Mouse (Mus musculus) forebrain, embryonic 15.5 days (tissue): ENCODE measurements at regions not wholly inside any gene's neighbourhood (a gene's known extent, or its start where the extent isn't known, plus 50 kb on each side); places are given as distances from the start of the nearest gene placed in this dataset.

Experiments used
- ATAC-seq: fragments of 200-750 bp; cut with Nextera tagmentation; replicated peaks from 2 replicates; pipeline ENCODE4 v1.8.0; 2017; ENCODE audit warnings: mild to moderate bottlenecking, moderate TSS enrichment, moderate library complexity
- H3K27ac ChIP-seq: fragments of 300-500 bp; sonication (generic); replicated peaks from 2 replicates; pipeline ENCODE4 v1.5.1; 2015; ENCODE audit warnings: mild to moderate bottlenecking, inconsistent platforms
- H3K27me3 ChIP-seq: fragments of 300-500 bp; sonication (generic); 2 replicates; pipeline ENCODE4 v1.6.1; 2015; ENCODE audit warnings: inconsistent platforms
- H3K36me3 ChIP-seq: fragments of 300-500 bp; sonication (generic); 2 replicates; pipeline ENCODE4 v1.6.1; 2015; ENCODE audit warnings: mild to moderate bottlenecking, inconsistent platforms
- H3K4me1 ChIP-seq: fragments of 300-500 bp; sonication (generic); 2 replicates; pipeline ENCODE4 v1.6.1; 2015; ENCODE audit warnings: inconsistent platforms
- H3K4me2 ChIP-seq: fragments of 300-500 bp; sonication (generic); replicated peaks from 2 replicates; pipeline ENCODE4 v1.6.1; 2015; ENCODE audit warnings: mild to moderate bottlenecking, inconsistent platforms
- H3K4me3 ChIP-seq: fragments of 300-500 bp; sonication (generic); 2 replicates; pipeline ENCODE4 v1.5.1; 2015; ENCODE audit warnings: mild to moderate bottlenecking, inconsistent platforms
- H3K9ac ChIP-seq: fragments of 300-500 bp; sonication (generic); replicated peaks from 2 replicates; pipeline ENCODE4 v1.6.1; 2015; ENCODE audit warnings: mild to moderate bottlenecking, inconsistent platforms
- H3K9me3 ChIP-seq: fragments of 300-500 bp; sonication (generic); 2 replicates; pipeline ENCODE4 v1.6.1; 2016; ENCODE audit warnings: inconsistent platforms
- WGBS: fragments of 180-500 bp; shearing (Covaris S2); methylation state at CpG from one replicate; pipeline ENCODE4 v1.1.7; 2015; ENCODE audit warnings: mixed read lengths; 5-methylcytosine and 5-hydroxymethylcytosine counted together

DNA sequence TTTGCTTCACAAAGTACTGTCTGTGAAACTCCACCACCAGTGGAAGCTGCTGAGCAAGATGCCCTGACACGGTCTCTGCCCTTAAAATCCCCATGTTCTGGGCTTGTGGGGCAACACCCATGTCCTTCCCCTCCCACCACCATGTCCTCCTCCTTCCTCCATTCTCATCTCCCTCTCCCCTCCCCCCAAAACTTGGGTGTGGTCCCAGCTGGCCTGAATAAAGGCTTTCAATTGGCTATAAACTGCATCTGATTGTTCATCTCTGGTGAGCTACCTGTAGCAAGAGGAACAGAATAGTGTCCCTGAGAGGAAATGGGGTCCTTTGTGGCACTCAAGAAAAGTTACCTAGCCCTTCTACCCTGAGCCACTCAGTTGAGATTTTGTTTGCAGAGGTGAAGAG lies 91.8 kb downstream of the Slc16a9 start:
- WGBS, result 97% methylated on average over 1 of the region's 1 CpGs
- Histone ChIP-seq H3K4me2 (no peak overlapping the region), H3K27me3 (no peaks in the 10 kb centered on the region), H3K4me3 (no peak overlapping the region), H3K27ac (no peak overlapping the region), H3K36me3 (no peaks in the 10 kb centered on the region), H3K4me1 (no peaks in the 10 kb centered on the region), H3K9ac (no peak overlapping the region), H3K9me3 (no peaks in the 10 kb centered on the region)
- no peak for ATAC-seq

DNA sequence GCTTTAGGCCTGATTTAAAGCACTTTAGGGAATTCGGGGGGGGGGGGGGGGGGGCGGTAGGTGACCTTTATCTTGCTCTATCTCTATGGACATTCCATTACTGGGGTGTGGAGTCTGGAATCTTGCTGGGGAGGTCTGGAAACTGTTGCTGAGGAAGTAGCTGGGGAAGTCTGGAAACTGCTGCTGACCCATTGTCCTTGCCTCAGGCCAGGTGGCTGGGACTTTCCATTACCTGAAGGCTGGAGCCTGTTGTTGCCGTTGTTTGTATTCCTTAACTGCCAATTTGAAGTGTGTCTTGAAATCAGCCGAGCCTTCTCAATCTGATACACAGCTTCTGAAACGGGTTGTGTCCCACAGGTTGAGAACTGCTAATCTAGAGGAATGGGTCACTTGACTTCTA lies 80.9 kb upstream of the Fam13c start:
- WGBS, result 84% methylated on average over 5 of the region's 5 CpGs
- no peaks in the 10 kb centered on the region for H3K36me3 ChIP-seq
- no peak overlapping the region for H3K9ac ChIP-seq
- no peaks in the 10 kb centered on the region for H3K27me3 ChIP-seq
- H3K27ac ChIP-seq, result no peak overlapping the region
- no peaks in the 10 kb centered on the region for H3K4me1 ChIP-seq
- no peak for ATAC-seq
- no peak overlapping the region for H3K4me3 ChIP-seq
- no peaks in the 10 kb centered on the region for H3K9me3 ChIP-seq
- H3K4me2 ChIP-seq, result no peak overlapping the region

DNA sequence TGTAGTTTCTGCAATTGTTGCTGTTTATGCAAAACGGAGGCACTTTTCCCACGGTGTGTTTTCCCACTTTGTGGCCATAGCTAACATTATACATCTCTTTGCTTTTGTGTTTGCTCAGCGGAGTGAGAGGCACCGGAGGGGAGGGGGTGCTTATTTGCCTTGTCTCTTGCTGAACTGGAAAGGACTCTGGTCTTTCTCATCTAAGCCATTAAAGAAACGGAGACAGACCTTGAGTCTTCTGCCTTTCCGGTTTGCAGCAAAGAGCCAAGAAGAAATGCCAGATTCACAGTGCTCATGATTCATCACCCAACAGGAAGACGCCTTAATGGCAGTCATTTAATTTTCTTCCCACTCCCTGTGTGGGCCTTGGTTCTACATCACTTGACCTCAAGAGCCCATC lies 80.4 kb upstream of the Fam13c start:
- Histone ChIP-seq H3K4me3 (no peak overlapping the region), H3K4me2 (no peak overlapping the region), H3K4me1 (no peaks in the 10 kb centered on the region), H3K27ac (no peak overlapping the region), H3K9ac (no peak overlapping the region), H3K36me3 (no peaks in the 10 kb centered on the region), H3K9me3 (no peaks in the 10 kb centered on the region), H3K27me3 (no peaks in the 10 kb centered on the region)
- 62% methylated on average over 7 of the region's 7 CpGs for WGBS
- ATAC-seq, result no peak

DNA sequence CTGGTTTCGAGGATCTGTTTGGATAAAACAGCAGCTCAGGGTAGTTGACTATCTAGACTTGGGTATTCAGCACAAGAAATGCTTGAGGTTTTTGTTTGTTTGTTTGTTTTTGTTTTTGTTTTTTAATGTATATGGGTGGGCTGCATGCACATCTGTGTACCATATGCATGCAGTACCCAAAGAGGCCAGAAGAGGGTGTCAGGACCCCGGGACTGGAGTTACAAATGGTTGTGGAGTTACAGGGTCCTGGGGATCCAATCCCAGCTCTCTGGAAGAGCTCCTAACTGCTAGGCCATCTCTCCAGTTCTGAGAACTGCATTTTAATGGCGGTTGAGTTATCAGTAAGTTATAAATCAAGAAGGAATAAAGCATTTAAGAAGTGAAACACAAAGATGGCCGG lies 77.2 kb upstream of the Fam13c start:
- ATAC-seq, result no peak
- 77% methylated on average over 4 of the region's 4 CpGs for WGBS
- H3K27ac ChIP-seq, result no peak overlapping the region
- H3K4me1 ChIP-seq, result no peaks in the 10 kb centered on the region
- no peaks in the 10 kb centered on the region for H3K27me3 ChIP-seq
- no peak overlapping the region for H3K9ac ChIP-seq
- no peak overlapping the region for H3K4me3 ChIP-seq
- no peaks in the 10 kb centered on the region for H3K36me3 ChIP-seq
- H3K4me2 ChIP-seq, result no peak overlapping the region
- H3K9me3 ChIP-seq, result no peaks in the 10 kb centered on the region

DNA sequence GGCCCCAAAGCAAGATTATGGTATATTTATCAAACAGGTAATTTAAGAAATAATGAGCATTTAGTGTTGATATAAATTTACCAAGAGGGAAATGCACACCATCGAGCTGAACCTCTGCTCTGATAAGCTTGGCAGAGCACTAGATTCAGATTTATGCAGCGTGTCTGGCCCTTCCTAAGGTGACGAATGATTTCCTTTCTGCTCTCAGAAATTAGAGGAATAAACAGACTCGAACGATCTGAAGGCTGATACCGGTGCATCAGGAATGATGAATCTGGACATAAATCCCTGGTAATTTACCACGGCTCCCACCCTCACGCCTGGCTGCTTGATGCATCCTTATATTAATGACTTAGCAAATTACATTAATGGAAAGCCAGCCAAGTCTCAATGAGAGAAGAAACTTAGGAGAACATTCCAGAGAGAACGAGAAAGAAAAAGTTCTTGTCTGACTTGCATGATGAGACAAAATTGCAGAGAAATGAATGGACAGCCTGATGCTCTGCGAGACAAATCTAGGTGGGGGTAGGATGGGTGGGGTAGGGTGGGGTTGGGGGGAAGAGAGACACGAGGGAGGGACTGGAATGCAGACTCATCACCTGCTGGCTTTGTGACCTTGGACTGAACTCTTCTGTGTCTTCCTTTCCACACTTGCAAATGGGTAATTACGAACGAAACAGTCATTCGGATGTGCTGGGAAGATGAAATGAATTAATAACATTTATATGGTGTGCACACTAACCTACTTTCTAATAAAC lies 75.9 kb upstream of the Fam13c start:
- WGBS, result 72% methylated on average over 14 of the region's 14 CpGs
- Histone ChIP-seq H3K36me3 (no peaks in the 10 kb centered on the region), H3K4me1 (peaks cover 2% of the 10 kb centered on the region; the same call in 1 of the 2 replicates), H3K27ac (no peak overlapping the region), H3K4me3 (no peak overlapping the region), H3K4me2 (no peak overlapping the region), H3K9ac (no peak overlapping the region), H3K9me3 (no peaks in the 10 kb centered on the region), H3K27me3 (no peaks in the 10 kb centered on the region)
- no peak for ATAC-seq

DNA sequence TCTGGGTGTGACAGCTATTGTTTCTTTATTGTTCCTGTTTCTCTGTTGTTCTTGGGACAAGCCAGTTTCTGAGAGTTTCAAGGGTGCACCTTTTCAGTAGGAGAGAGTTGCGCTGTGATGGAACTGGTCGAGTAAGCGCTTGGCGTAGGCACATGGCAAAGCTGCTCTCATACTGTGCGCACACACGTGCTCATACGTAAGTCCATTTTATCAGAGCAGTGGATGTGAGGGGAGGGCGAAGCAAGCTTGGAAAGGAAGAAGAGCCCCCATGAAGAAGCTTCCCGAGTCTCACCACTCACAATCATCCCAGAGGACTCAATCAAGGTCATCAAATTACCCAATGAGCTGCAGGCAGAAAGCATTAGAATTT lies 75.3 kb upstream of the Fam13c start:
- Histone ChIP-seq H3K4me2 (no peak overlapping the region), H3K27me3 (no peaks in the 10 kb centered on the region), H3K36me3 (no peaks in the 10 kb centered on the region), H3K27ac (no peak overlapping the region), H3K9ac (no peak overlapping the region), H3K4me1 (peaks cover 2% of the 10 kb centered on the region; the same call in 1 of the 2 replicates), H3K9me3 (no peaks in the 10 kb centered on the region), H3K4me3 (no peak overlapping the region)
- no peak for ATAC-seq
- 89% methylated on average over 9 of the region's 9 CpGs for WGBS

DNA sequence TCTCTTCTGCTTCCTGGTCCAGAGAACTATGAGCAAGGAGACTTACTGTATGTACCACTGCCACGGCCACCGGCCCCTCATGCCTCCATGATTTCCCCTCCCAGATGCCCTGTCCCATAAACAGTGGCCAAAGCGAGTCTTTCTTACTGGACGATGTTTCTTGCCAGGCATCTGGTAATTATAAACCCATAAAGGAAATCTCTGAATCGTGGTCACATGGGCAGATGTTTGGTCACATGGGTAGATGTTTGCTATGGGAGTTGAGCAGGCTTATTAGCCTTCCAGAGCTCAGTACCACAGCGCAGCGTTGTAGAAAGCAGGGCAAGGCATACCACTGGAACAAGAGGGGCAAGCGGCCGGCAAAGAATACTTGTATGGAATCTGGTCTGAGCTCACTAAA lies 74.8 kb upstream of the Fam13c start:
- no peak overlapping the region for H3K9ac ChIP-seq
- H3K27ac ChIP-seq, result no peak overlapping the region
- no peaks in the 10 kb centered on the region for H3K27me3 ChIP-seq
- H3K4me3 ChIP-seq, result no peak overlapping the region
- H3K4me2 ChIP-seq, result no peak overlapping the region
- H3K36me3 ChIP-seq, result no peaks in the 10 kb centered on the region
- H3K9me3 ChIP-seq, result no peaks in the 10 kb centered on the region
- ATAC-seq, result no peak
- 88% methylated on average over 9 of the region's 9 CpGs for WGBS
- peaks cover 2% of the 10 kb centered on the region; the same call in 1 of the 2 replicates for H3K4me1 ChIP-seq

DNA sequence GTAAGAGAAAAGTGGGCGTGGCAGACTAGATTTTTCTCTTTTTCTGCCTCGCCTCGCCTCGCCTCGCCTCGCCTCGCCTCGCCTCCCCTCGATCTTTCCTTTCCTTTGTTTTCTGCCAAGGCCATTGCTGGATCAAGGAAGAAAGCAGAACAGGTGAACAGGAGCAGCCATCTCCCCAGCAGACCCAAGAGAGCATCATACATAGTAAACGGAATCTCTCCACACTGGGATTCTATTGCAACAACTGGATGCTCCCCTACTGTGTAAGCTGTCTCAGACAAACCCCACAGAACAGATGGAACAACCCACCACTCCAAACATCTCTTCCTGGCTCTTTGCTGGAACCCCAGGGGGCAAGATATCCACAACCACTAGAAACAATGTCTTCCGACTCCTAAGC lies 72.4 kb upstream of the Fam13c start:
- no peaks in the 10 kb centered on the region for H3K27me3 ChIP-seq
- no peaks in the 10 kb centered on the region for H3K36me3 ChIP-seq
- H3K9me3 ChIP-seq, result no peaks in the 10 kb centered on the region
- no peak for ATAC-seq
- no peak overlapping the region for H3K27ac ChIP-seq
- H3K9ac ChIP-seq, result no peak overlapping the region
- no peak overlapping the region for H3K4me2 ChIP-seq
- H3K4me1 ChIP-seq, result peaks cover 2% of the 10 kb centered on the region
- H3K4me3 ChIP-seq, result no peak overlapping the region
- WGBS, result 83% methylated on average over 11 of the region's 11 CpGs

DNA sequence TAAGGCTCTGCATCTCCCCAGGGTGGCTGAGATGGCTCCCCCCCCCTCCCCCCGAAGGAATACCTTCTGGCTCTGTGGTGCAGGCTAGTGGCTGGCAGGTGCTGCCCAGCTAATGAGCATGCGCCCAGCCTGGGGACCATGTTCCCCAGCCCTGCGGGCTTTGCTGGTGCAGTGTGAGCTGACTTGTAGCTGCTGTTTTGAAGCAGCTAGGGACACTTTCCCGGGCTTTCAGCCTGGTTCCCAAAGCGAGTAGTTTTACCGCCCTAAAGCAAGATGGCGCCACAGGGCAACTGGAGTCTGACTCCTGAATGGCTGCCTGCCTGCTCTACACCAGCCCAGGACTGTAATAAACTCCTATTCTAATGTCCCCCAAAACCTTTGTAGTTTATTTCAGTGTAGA lies 71.6 kb upstream of the Fam13c start:
- no peaks in the 10 kb centered on the region for H3K9me3 ChIP-seq
- H3K27ac ChIP-seq, result no peak overlapping the region
- H3K4me3 ChIP-seq, result no peak overlapping the region
- H3K36me3 ChIP-seq, result no peaks in the 10 kb centered on the region
- no peak overlapping the region for H3K4me2 ChIP-seq
- H3K9ac ChIP-seq, result no peak overlapping the region
- H3K4me1 ChIP-seq, result peaks cover 2% of the 10 kb centered on the region
- ATAC-seq, result peak; percentile 68
- no peaks in the 10 kb centered on the region for H3K27me3 ChIP-seq
- 12% methylated on average over 7 of the region's 7 CpGs for whole genome bisulfite sequencing

DNA sequence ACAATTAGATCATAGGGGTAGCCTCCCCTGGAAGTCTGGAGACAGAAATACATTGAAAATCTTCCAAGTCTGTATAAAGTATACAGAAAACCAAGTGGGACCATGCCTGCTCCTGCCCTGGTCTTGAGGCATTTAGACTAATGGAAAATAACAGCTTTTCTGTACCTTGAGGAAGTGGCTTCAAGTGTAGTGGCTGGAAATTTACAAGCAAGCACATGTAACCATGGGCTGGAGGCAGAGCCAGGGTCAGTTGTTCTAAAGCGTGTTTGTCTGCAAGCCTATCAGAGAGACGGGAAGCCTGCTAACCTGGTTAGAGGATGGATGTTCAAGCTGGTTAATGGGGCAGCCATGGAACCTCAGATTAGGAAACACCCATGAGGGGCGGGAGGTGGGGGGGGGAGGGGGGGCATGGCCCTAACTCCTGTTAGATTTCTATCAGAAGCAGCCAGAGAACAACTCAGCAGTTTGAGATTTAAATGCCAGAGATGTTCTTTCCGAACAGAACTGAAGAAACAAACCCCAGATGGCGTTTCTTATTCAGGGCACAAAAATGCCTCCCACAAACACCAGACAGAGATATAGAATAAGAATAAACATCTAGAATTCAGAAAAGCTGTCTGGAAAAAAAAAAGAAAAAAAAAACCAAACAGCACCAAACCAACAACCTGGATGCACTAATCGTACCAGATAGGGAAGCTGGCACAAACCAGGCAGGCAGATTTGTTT lies 67.7 kb upstream of the Fam13c start:
- H3K9ac ChIP-seq, result no peak overlapping the region
- H3K4me1 ChIP-seq, result peaks cover 2% of the 10 kb centered on the region
- no peak overlapping the region for H3K27ac ChIP-seq
- no peaks in the 10 kb centered on the region for H3K27me3 ChIP-seq
- H3K4me2 ChIP-seq, result no peak overlapping the region
- 77% methylated on average over 6 of the region's 6 CpGs for WGBS
- H3K9me3 ChIP-seq, result no peaks in the 10 kb centered on the region
- no peaks in the 10 kb centered on the region for H3K36me3 ChIP-seq
- H3K4me3 ChIP-seq, result no peak overlapping the region
- no peak for ATAC-seq

DNA sequence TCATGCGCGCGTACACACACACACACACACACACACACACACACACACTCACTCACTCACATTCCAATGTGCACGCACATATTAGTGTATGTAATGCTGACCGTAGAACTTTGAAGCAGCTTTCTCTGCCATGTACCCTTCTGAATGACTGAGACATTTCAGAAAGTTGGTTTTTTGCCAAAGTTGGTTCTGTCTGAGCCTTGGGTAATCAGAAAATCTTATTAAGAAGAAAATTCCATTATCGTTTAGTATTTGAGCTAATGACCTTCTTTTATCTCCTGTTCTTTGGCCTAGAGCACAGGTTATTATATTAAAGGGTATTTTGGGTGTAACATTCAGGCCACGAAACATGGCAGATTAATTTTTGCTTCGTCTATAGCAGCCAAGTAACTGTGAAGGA lies 67.1 kb upstream of the Fam13c start:
- Histone ChIP-seq H3K9me3 (no peaks in the 10 kb centered on the region), H3K9ac (no peak overlapping the region), H3K4me3 (no peak overlapping the region), H3K27me3 (no peaks in the 10 kb centered on the region), H3K4me2 (no peak overlapping the region), H3K27ac (no peak overlapping the region), H3K36me3 (no peaks in the 10 kb centered on the region), H3K4me1 (peaks cover 2% of the 10 kb centered on the region)
- WGBS, result 77% methylated on average over 8 of the region's 8 CpGs
- ATAC-seq, result no peak

DNA sequence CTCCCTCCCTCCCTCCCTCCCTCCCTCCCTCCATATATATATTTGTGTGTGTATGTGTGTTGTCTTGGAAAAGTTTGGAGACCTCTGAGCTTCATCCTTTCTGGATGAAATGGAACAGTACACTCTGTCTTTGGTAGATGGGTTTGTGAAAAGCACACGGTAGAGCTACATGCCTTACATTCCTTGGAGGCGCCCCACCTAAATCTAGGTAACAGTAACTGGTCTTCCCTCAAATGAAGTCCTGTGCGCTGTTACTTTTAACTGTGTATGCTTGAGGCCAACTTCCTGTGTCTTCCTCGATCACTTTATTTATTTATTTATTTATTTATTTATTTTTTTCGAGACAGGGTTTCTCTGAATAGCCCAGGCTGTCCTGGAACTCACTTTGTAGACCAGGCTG lies 66.4 kb upstream of the Fam13c start:
- Histone ChIP-seq H3K9me3 (no peaks in the 10 kb centered on the region), H3K4me2 (no peak overlapping the region), H3K4me3 (no peak overlapping the region), H3K4me1 (no peaks in the 10 kb centered on the region; the same call in 1 of the 2 replicates), H3K27ac (no peak overlapping the region), H3K36me3 (no peaks in the 10 kb centered on the region), H3K27me3 (no peaks in the 10 kb centered on the region), H3K9ac (no peak overlapping the region)
- WGBS, result 88% methylated on average over 5 of the region's 5 CpGs
- ATAC-seq, result no peak

DNA sequence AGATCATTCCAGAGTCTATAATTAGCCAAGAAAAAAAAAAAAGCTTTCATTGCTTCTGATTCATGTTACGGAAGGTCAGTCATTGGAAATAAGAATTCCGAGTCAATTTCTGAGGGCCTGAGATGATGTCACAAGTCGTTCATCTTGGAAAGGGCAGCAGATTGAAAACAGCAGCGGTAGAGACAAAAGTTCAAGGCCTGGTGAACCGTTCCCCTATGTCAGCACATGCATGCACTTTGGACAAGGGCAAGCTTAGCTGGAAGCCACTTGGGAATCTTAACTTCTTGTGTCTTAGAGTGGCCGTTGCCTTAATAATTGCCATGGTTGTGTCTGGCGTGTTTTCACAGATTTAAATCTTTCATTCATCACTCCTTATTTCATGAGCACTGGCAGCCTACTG lies 65.6 kb upstream of the Fam13c start:
- Histone ChIP-seq H3K27ac (no peak overlapping the region), H3K36me3 (no peaks in the 10 kb centered on the region), H3K27me3 (no peaks in the 10 kb centered on the region), H3K4me2 (no peak overlapping the region), H3K4me1 (no peaks in the 10 kb centered on the region; the same call in 1 of the 2 replicates), H3K4me3 (no peak overlapping the region), H3K9me3 (no peaks in the 10 kb centered on the region), H3K9ac (no peak overlapping the region)
- 84% methylated on average over 7 of the region's 7 CpGs for WGBS
- ATAC-seq, result no peak
